Mouse (Mus musculus) lung, postnatal 36 days (tissue): ENCODE measurements at regions not wholly inside any gene's neighbourhood (a gene's known extent, or its start where the extent isn't known, plus 50 kb on each side); places are given as distances from the start of the nearest gene placed in this dataset.
A peak's percentile ranks its signal among the peaks of the same experiment; 100 is the strongest.
"Not testable (repeated sequence)": the region's sequence is repeated elsewhere in the genome, so short reads cannot be mapped to it uniquely, and the experiment has no call there.

Source experiments
- DNase-seq: peaks from one replicate; pipeline ENCODE4 v3.0.0; 2022; ENCODE audit warnings: mixed read lengths

- DNase-seq = no peak
Measured at GRCm38 (mm10) chr12:47162624-47163151, 344.0 kb upstream of the Nova1 start.

- DNase-seq = no peak
Measured at GRCm38 (mm10) chr12:47160626-47161025, 341.9 kb upstream of the Nova1 start.

GRCm38 (mm10) chr12:47155916-47156315 is 337.2 kb upstream of the Nova1 start:
- DNase-seq = not testable (repeated sequence)

GRCm38 (mm10) chr12:47140677-47141076 is 321.9 kb upstream of the Nova1 start:
- DNase-seq = no peak

GRCm38 (mm10) chr12:47129821-47130220 is 311.1 kb upstream of the Nova1 start:
- no peak for DNase-seq

GRCm38 (mm10) chr12:47128596-47128995 is 309.9 kb upstream of the Nova1 start:
- no peak for DNase-seq

GRCm38 (mm10) chr12:47121426-47121825 is 302.7 kb upstream of the Nova1 start:
- DNase-seq = no peak

GRCm38 (mm10) chr12:47117504-47117903 is 298.8 kb upstream of the Nova1 start:
- DNase-seq = peak; percentile 64

GRCm38 (mm10) chr12:47089234-47089633 is 270.5 kb upstream of the Nova1 start:
- DNase-seq = no peak

- DNase-seq = no peak
Measured at GRCm38 (mm10) chr12:47074961-47075360, 256.2 kb upstream of the Nova1 start.

- DNase-seq = no peak
Measured at GRCm38 (mm10) chr12:47052474-47052873, 233.7 kb upstream of the Nova1 start.

GRCm38 (mm10) chr12:47020810-47021348 is 202.2 kb upstream of the Nova1 start:
- no peak for DNase-seq

- no peak for DNase-seq
Measured at GRCm38 (mm10) chr12:46992343-46992742, 173.6 kb upstream of the Nova1 start.

- DNase-seq = no peak
Measured at GRCm38 (mm10) chr12:46988972-46989371, 170.2 kb upstream of the Nova1 start.

GRCm38 (mm10) chr12:46950223-46950779 is 131.6 kb upstream of the Nova1 start:
- DNase-seq = no peak

- DNase-seq = no peak
Measured at GRCm38 (mm10) chr12:46945707-46946106, 127.0 kb upstream of the Nova1 start.

- DNase-seq = no peak
Measured at GRCm38 (mm10) chr12:46931086-46931485, 112.4 kb upstream of the Nova1 start.

GRCm38 (mm10) chr12:46917286-46917685 is 98.6 kb upstream of the Nova1 start:
- DNase-seq = peak; percentile 42

GRCm38 (mm10) chr12:46878164-46878563 is 59.4 kb upstream of the Nova1 start:
- no peak for DNase-seq

GRCm38 (mm10) chr12:46870130-46870529 is 51.4 kb upstream of the Nova1 start:
- DNase-seq = peak; percentile 3
